Mouse (Mus musculus) liver, embryonic 13.5 days (tissue): ENCODE results near the gene Sytl2. TPM values are rescaled to one million over a fixed set of nuclear protein-coding genes. Genes with fewer than 3 reads are reported as not detected.
A peak's percentile ranks its signal among the peaks of the same experiment; 100 is the strongest.

ENCODE experiments used
- ATAC-seq: fragments of 200-750 bp; cut with Nextera tagmentation; 2 replicates; pipeline ENCODE4 v1.8.0; 2017; ENCODE audit warnings: low read depth, mild to moderate bottlenecking, moderate number of reproducible peaks, moderate library complexity
- DNase-seq: peaks from one replicate; pipeline ENCODE4 v3.0.0; 2022
- H3K27ac ChIP-seq: fragments of 300-500 bp; sonication (generic); 2 replicates; pipeline ENCODE4 v1.5.1; 2015; ENCODE audit warnings: moderate library complexity, mild to moderate bottlenecking, inconsistent platforms
- H3K27me3 ChIP-seq: fragments of 300-500 bp; sonication (generic); 2 replicates; pipeline ENCODE4 v1.6.1; 2015; ENCODE audit warnings: mild to moderate bottlenecking, inconsistent platforms
- H3K36me3 ChIP-seq: fragments of 300-500 bp; sonication (generic); 2 replicates; pipeline ENCODE4 v1.6.1; 2015; ENCODE audit warnings: mild to moderate bottlenecking, inconsistent platforms
- H3K4me1 ChIP-seq: fragments of 300-500 bp; sonication (generic); replicated peaks from 2 replicates; pipeline ENCODE4 v1.6.1; 2015; ENCODE audit warnings: inconsistent platforms
- H3K4me2 ChIP-seq: fragments of 300-500 bp; sonication (generic); 2 replicates; pipeline ENCODE4 v1.6.1; 2015; ENCODE audit warnings: inconsistent platforms, mild to moderate bottlenecking, moderate library complexity
- H3K4me3 ChIP-seq: fragments of 300-500 bp; sonication (generic); replicated peaks from 2 replicates; pipeline ENCODE4 v1.5.1; 2015; ENCODE audit warnings: mild to moderate bottlenecking, inconsistent platforms
- H3K9ac ChIP-seq: fragments of 300-500 bp; sonication (generic); 2 replicates; pipeline ENCODE4 v1.6.1; 2015; ENCODE audit warnings: mild to moderate bottlenecking, inconsistent platforms
- H3K9me3 ChIP-seq: fragments of 300-500 bp; sonication (generic); replicated peaks from 2 replicates; pipeline ENCODE4 v1.6.1; 2016; ENCODE audit warnings: inconsistent platforms
- whole genome bisulfite sequencing: fragments of 180-500 bp; shearing (Covaris S2); methylation state at CpG from one replicate; pipeline ENCODE4 v1.1.7; 2015; ENCODE audit not compliant: insufficient replicate concordance; 5-methylcytosine and 5-hydroxymethylcytosine counted together
- polyA plus RNA-seq: library from polyadenylated mRNA; unstranded; fragments of >200 nt; fragmentation: Nextera tagmentation; extraction: Ambion mirVana; gene quantifications from 2 replicates; pipeline ENCODE4 v1.2.1, GENCODE M21; 2015

Gene Sytl2
- polyA plus RNA-seq, 1 experiment from 2014 or later = 0.77 TPM

DNA sequence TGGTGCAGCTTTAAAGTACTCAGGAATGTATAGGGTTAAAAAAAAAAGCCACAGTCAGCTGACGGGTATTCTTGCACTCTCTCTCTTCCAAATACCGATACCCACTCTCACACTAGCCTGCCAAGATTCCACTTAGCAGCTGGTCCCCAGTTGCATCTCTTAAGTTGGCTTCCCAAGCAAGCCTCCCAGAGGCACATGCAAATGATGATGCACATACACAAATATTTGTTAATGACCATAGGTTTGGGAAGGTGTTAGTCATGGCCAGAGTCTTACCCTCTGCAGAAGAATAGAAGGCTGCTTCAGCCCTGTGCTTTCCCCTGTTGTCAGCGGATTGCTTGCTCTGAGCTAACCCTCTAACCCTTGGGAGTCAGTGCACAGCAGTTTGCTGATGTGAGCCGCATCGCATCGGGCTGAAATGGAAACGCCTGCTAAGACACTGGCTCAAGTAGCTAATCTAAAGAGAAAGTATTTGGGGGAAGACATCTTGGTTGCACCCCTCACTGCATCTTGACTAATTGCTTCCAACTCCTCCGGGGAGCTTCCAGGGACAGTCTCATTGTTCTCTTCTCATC, 84.9 kb downstream of the Sytl2 start:
- WGBS = 18% methylated on average over 8 of the region's 8 CpGs
- DNase-seq = no peak
- no peak overlapping the region for H3K9ac ChIP-seq
- H3K27me3 ChIP-seq = peaks cover 6% of the 10 kb centered on the region; the same call in 1 of the 2 replicates
- no peaks in the 10 kb centered on the region for H3K36me3 ChIP-seq
- no peak overlapping the region for H3K4me3 ChIP-seq
- ATAC-seq = no peak
- no peak overlapping the region for H3K4me2 ChIP-seq
- H3K9me3 ChIP-seq = no peaks in the 10 kb centered on the region
- no peak overlapping the region for H3K27ac ChIP-seq
- H3K4me1 ChIP-seq = no peaks in the 10 kb centered on the region

DNA sequence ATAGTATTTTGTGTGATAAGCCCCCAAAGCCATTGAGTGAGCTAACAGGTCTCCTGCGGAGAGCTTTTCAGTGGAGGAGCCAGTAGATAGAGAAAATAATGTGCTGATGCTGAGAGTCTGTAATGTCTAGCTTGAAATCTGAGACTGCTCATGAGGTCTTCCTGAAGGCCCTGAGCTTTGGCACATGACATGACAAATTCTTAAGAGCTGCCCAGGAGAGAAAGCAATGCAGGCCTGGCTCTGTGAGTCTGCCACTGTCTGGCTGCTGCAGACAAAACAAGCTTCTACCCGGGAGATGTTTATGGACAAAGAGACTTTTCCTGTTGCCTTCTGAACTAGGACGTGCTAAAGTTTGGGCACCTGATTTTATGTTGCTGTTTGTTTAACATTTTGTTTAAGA, 87.7 kb downstream of the Sytl2 start:
- H3K27ac ChIP-seq = no peak overlapping the region
- no peak for ATAC-seq

DNA sequence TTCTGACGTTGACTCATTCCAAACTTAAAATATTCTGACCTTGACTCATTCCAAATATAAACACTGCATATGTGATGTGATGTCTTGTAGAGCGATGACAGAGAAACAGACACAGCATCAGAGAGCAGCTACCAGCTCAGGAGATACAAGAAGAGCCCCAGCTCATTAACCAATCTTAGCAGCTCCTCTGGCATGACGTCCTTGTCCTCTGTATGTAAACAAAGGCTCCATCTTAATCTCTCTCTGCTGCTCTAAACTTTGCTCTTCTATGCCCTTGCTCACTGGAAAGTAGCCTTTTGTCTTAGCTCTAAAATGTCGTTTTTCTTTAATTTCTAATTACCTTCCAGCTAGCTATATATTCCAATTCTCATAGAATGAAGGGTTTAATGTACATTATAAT, 93.0 kb downstream of the Sytl2 start:
- no peaks in the 10 kb centered on the region for H3K4me1 ChIP-seq
- H3K9ac ChIP-seq = no peak overlapping the region
- DNase-seq (no peak), ATAC-seq (no peak)
- WGBS = 42% methylated on average over 4 of the region's 4 CpGs
- H3K9me3 ChIP-seq = no peaks in the 10 kb centered on the region
- no peak overlapping the region for H3K27ac ChIP-seq
- H3K36me3 ChIP-seq = no peaks in the 10 kb centered on the region
- H3K4me3 ChIP-seq = no peak overlapping the region
- no peaks in the 10 kb centered on the region for H3K27me3 ChIP-seq
- H3K4me2 ChIP-seq = no peak overlapping the region

More for the DNA sequence above, 87.7 kb downstream of the Sytl2 start:
- no peak overlapping the region for H3K4me3 ChIP-seq
- no peaks in the 10 kb centered on the region for H3K36me3 ChIP-seq
- WGBS = 48% methylated on average over 3 of the region's 3 CpGs
- DNase-seq = no peak
- H3K4me2 ChIP-seq = no peak overlapping the region
- peaks cover 6% of the 10 kb centered on the region; the same call in 1 of the 2 replicates for H3K27me3 ChIP-seq
- H3K9ac ChIP-seq = no peak overlapping the region
- no peaks in the 10 kb centered on the region for H3K9me3 ChIP-seq
- H3K4me1 ChIP-seq = no peaks in the 10 kb centered on the region

DNA sequence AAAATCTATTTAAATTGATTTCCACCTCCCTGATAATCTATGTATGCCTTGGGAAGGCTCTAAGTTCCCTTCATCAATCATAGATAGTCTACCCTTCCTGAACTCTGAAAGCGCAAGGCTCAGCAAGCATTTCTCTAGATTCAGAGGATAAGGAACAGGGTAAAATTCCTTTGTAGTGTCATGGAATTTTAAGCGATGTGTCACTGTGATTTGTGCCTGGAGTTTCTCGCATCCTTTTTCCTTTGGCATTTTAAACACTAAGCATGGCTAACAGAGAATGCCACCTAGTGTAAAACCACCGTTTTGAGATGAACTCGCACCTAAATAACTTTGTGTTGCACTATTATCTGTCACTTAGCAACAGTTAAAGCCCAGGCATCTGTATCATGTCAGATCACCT, 93.9 kb downstream of the Sytl2 start:
- H3K27ac ChIP-seq = no peak overlapping the region
- H3K4me3 ChIP-seq = no peak overlapping the region
- no peaks in the 10 kb centered on the region for H3K27me3 ChIP-seq
- H3K9ac ChIP-seq = no peak overlapping the region
- H3K9me3 ChIP-seq = no peaks in the 10 kb centered on the region
- ATAC-seq (no peak), DNase-seq (no peak)
- 62% methylated on average over 5 of the region's 5 CpGs for WGBS
- no peak overlapping the region for H3K4me2 ChIP-seq
- no peaks in the 10 kb centered on the region for H3K4me1 ChIP-seq
- H3K36me3 ChIP-seq = no peaks in the 10 kb centered on the region

DNA sequence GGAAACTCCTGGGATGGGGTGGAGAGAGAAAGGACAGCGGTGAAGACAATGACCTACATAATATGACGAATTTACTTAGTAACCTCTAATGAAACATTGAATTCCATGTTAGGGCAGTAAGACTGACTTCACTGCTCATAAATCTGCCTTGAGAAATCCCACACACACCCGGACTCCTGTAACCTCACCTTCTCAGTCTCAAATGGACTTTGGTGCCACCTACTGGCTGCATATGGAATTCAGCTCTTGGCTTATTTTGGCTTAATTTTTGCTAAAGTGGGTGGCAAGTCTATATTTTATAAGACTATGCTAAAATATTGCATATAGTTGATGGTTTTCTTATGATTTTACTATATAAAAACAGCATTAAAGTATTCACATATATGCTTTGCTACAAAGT, 107.9 kb downstream of the Sytl2 start:
- 39% methylated on average over 3 of the region's 3 CpGs for WGBS
- Histone ChIP-seq H3K27ac (no peak overlapping the region), H3K9ac (no peak overlapping the region), H3K4me1 (no peaks in the 10 kb centered on the region), H3K4me2 (no peak overlapping the region), H3K4me3 (no peak overlapping the region), H3K27me3 (no peaks in the 10 kb centered on the region), H3K9me3 (no peaks in the 10 kb centered on the region), H3K36me3 (no peaks in the 10 kb centered on the region)
- DNase-seq = peak; percentile 9
- ATAC-seq = no peak

GRCm38 (mm10) chr7:90426020-90427001, 124.3 kb downstream of the Sytl2 start, which contains the start of gene Ccdc89:
TSS of gene Ccdc89 (plus strand) at chr7:90426577.
- Histone ChIP-seq H3K4me1 (no peaks in the 10 kb centered on the region; the same call in 1 of the 2 replicates), H3K9me3 (no peaks in the 10 kb centered on the region), H3K27ac (no peak within 1 kb of the TSS), H3K4me3 (peak within 1 kb of the TSS; percentile 29), H3K9ac (no peak within 1 kb of the TSS), H3K36me3 (no peaks in the 10 kb centered on the region), H3K4me2 (peak within 1 kb of the TSS; percentile 53), H3K27me3 (0 out of 2 replicates have a peak, but pooled peaks cover 7% of the 10 kb centered on the region)
- DNase-seq = peak; percentile 27
- 18% methylated on average over 29 of the region's 29 CpGs for WGBS
- peak; percentile 92 for ATAC-seq

DNA sequence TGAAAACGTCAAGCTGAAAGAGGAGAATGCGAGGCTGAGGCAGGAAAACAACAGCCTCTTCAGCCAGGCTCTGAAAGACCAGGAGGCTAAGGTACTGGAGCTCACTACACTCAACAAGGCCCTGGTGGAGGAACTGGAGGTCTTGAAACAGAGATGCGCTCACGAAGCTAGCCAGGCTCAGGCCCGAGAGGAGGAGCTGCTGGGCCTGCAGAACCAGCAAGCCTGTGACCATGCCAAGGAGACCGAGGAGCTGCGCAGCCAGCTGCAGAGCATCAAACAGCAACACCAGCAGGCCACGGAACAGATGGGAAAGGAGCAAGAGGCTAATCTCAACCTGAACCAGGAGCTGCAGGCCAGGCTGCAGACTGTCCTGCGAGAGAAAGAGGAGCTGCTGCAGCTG, 125.0 kb downstream of the Sytl2 start:
- WGBS = 59% methylated on average over 9 of the region's 9 CpGs
- no peaks in the 10 kb centered on the region for H3K9me3 ChIP-seq
- H3K4me1 ChIP-seq = no peaks in the 10 kb centered on the region; the same call in 1 of the 2 replicates
- H3K27me3 ChIP-seq = 0 out of 2 replicates have a peak, but pooled peaks cover 7% of the 10 kb centered on the region
- no peak overlapping the region for H3K9ac ChIP-seq
- H3K36me3 ChIP-seq = no peaks in the 10 kb centered on the region
- no peak for ATAC-seq
- peak overlapping the region; percentile 53 for H3K4me2 ChIP-seq
- DNase-seq = no peak
- H3K4me3 ChIP-seq = no peak overlapping the region
- no peak overlapping the region for H3K27ac ChIP-seq

- ATAC-seq (no peak), DNase-seq (no peak)
- Histone ChIP-seq H3K4me1 (no peaks in the 10 kb centered on the region), H3K9ac (no peak overlapping the region), H3K27ac (no peak overlapping the region), H3K4me2 (no peak overlapping the region), H3K36me3 (no peaks in the 10 kb centered on the region), H3K4me3 (no peak overlapping the region), H3K27me3 (0 out of 2 replicates have a peak, but pooled peaks cover under 1% of the 10 kb centered on the region), H3K9me3 (no peaks in the 10 kb centered on the region)
Measured at GRCm38 (mm10) chr7:90432221-90432620, 130.2 kb downstream of the Sytl2 start.

DNA sequence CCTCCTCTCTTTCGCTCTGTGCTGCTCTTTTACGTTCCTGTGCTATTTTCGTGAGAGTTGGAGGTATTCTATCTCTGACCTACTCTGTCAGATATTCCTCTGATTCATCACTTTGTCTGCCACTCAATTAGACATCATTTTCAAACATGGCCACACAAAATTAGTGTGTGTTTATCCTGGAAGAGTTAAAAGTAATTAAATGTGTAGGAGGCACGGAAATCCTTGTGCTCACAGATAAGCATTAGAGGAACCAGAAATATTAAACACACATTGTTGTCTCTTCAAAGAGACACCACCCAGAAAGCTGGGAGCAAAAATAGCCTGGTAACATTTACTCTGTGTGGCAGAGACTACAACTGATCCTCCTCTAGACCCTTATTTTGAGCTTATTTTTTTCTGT, 138.0 kb downstream of the Sytl2 start:
- Histone ChIP-seq H3K4me2 (no peak overlapping the region), H3K4me3 (no peak overlapping the region), H3K27ac (no peak overlapping the region), H3K9ac (no peak overlapping the region), H3K27me3 (no peaks in the 10 kb centered on the region), H3K36me3 (no peaks in the 10 kb centered on the region), H3K9me3 (no peaks in the 10 kb centered on the region), H3K4me1 (no peaks in the 10 kb centered on the region)
- no peak for ATAC-seq
- 73% methylated on average over 4 of the region's 4 CpGs for WGBS
- DNase-seq = no peak

DNA sequence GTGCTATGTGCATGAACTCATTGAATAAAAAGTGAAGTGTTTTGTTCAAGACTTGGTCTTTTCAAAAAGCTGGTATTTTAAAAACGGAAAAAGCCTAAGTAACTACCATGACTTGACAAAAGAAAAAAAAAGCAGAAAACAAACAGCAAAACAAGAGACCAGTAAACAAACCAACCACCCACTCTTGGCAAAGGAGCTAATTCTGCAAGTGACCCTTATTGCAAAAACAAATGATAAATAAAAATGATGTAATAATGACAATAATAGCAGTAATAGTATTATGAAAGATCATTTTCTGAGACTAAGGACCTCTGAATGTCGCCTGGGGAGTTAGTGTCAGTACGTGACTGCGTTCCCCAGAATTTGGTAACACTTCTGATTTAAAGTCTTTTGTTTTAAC, 140.0 kb downstream of the Sytl2 start:
- Histone ChIP-seq H3K27ac (peak overlapping the region; percentile 77), H3K4me3 (peak overlapping the region; percentile 98), H3K36me3 (peaks cover under 1% of the 10 kb centered on the region; the same call in 1 of the 2 replicates), H3K4me1 (peaks cover 5% of the 10 kb centered on the region), H3K9me3 (no peaks in the 10 kb centered on the region), H3K4me2 (peak overlapping the region; percentile 86), H3K27me3 (no peaks in the 10 kb centered on the region), H3K9ac (peak overlapping the region; percentile 99)
- ATAC-seq (no peak), DNase-seq (no peak)
- WGBS = 11% methylated on average over 4 of the region's 4 CpGs

- ATAC-seq (peak; percentile 92), DNase-seq (peak; percentile 93)
- H3K4me3 ChIP-seq = peak within 1 kb of the TSS; percentile 98
- H3K27me3 ChIP-seq = no peaks in the 10 kb centered on the region
- peak within 1 kb of the TSS; percentile 99 for H3K9ac ChIP-seq
- no peaks in the 10 kb centered on the region for H3K9me3 ChIP-seq
- H3K4me1 ChIP-seq = peaks cover 8% of the 10 kb centered on the region
- WGBS = 0% methylated on average over 43 of the region's 54 CpGs
- peak within 1 kb of the TSS; percentile 94 for H3K27ac ChIP-seq
- H3K4me2 ChIP-seq = peak within 1 kb of the TSS; percentile 86
- H3K36me3 ChIP-seq = peaks cover 5% of the 10 kb centered on the region
Measured at GRCm38 (mm10) chr7:90442518-90443080, 140.5 kb downstream of the Sytl2 start, which contains the start of gene Crebzf. TSS of gene Crebzf (plus strand) at chr7:90442729.
